Mouse (Mus musculus): Measurements from ENCODE around the gene Krtap11-1. TPM values are rescaled to one million over a fixed set of nuclear protein-coding genes. Genes with fewer than 3 reads are reported as not detected.

Gene Krtap11-1
- polyA plus RNA-seq, 1 experiment, result not detected

DNA sequence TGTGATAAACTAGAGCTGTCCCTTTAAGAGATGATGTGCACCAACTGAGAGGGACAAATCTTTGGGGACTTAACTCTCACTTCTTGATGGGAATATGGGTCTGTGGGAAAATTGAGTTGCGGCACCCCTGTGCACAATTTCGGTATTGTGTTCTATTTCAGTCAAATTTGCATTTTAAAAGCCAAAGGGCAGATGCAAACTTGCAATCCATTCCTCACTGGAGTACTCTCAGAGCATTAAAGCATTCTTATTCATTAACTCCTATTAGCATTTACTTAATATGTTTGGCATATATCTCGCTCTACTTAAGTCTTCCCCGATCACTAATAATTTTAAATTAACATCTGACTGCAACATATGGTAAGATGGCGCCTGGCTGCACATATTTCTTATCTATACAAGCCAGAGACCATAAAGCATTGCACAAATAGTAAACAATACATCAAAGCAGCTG lies 32.9 kb downstream of the Krtap11-1 start:
- no peaks in the 10 kb centered on the region for H3K4me1 ChIP-seq (ENCODE audit: control insufficient read depth, insufficient read depth, insufficient read length)
- no peaks in the 10 kb centered on the region for H3K27me3 ChIP-seq (ENCODE audit: control insufficient read depth, insufficient read depth, low read length)
- no peaks in the 10 kb centered on the region for H3K36me3 ChIP-seq (ENCODE audit: control insufficient read depth, insufficient read depth, low read length)
- H3K4me3 ChIP-seq (ENCODE audit: extremely low read depth, insufficient read depth, insufficient read length), result no peak overlapping the region
- TF ChIP-seq POLR2A (IDR thresholded peaks at IDR 0.05; ENCODE audit: low read depth, low read length), result no peak
- no peak for TF ChIP-seq CTCF (IDR thresholded peaks at IDR 0.05; ENCODE audit: extremely low read depth, insufficient read depth, insufficient read length, insufficient replicate concordance)
- DNase-seq (ENCODE audit: low read depth in 1 of 2, low spot score in 2 of 2), result no peak
- no peak overlapping the region for H3K27ac ChIP-seq (ENCODE audit: insufficient read depth, low read length)
- 90% methylated on average over 5 of the region's 5 CpGs for WGBS

DNA sequence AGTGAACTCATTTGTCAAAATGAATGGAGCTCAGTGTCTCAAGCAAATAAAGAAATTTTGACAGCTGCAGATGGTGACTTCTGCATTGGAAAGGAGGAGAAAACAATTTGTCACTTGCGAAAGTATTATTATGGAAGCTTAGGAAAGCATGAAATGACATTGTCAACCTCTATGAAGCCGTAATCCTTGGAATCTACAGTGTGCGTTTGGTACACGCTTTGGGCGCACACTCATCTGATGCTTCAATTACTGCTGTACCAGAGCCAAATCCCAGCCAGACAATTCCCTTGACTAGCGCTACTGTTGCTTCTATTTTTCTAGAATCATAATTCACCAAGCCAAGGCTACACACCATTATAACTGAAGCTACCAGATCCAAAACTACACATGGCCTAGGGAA lies 33.6 kb downstream of the Krtap11-1 start:
- Histone ChIP-seq H3K27ac (ENCODE audit: insufficient read depth, low read length) (no peak overlapping the region), H3K4me3 (ENCODE audit: extremely low read depth, insufficient read depth, insufficient read length) (no peak overlapping the region), H3K27me3 (ENCODE audit: control insufficient read depth, insufficient read depth, low read length) (no peaks in the 10 kb centered on the region), H3K4me1 (ENCODE audit: control insufficient read depth, insufficient read depth, insufficient read length) (no peaks in the 10 kb centered on the region), H3K36me3 (ENCODE audit: control insufficient read depth, insufficient read depth, low read length) (no peaks in the 10 kb centered on the region)
- DNase-seq (ENCODE audit: low read depth in 1 of 2, low spot score in 2 of 2), result no peak
- WGBS, result 94% methylated on average over 6 of the region's 6 CpGs
- TF ChIP-seq POLR2A (IDR thresholded peaks at IDR 0.05; ENCODE audit: low read depth, low read length) (no peak), CTCF (IDR thresholded peaks at IDR 0.05; ENCODE audit: extremely low read depth, insufficient read depth, insufficient read length, insufficient replicate concordance) (no peak)

DNA sequence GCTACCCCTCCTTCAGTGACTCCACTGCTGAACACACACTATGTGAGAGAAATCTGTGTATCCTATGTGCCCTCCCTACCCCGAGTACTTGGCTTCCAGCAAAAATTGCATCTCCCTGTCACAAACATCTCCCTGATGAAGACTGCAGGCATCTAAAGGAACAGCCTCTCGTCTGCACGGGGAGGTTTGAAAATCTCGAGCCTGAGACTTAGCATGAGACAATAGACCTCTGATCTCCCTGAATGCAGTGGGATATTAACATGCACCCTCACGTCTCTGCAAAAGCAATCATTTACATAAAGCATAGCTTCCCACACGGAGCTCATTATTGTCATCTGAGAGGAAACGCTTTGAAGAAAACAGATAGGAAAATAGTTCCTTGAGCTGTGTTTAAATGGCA lies 40.4 kb downstream of the Krtap11-1 start:
- no peak for TF ChIP-seq POLR2A (IDR thresholded peaks at IDR 0.05; ENCODE audit: low read depth, low read length)
- no peak for TF ChIP-seq CTCF (IDR thresholded peaks at IDR 0.05; ENCODE audit: extremely low read depth, insufficient read depth, insufficient read length, insufficient replicate concordance)
- no peak overlapping the region for H3K27ac ChIP-seq (ENCODE audit: insufficient read depth, low read length)
- 65% methylated on average over 7 of the region's 7 CpGs for WGBS

DNA sequence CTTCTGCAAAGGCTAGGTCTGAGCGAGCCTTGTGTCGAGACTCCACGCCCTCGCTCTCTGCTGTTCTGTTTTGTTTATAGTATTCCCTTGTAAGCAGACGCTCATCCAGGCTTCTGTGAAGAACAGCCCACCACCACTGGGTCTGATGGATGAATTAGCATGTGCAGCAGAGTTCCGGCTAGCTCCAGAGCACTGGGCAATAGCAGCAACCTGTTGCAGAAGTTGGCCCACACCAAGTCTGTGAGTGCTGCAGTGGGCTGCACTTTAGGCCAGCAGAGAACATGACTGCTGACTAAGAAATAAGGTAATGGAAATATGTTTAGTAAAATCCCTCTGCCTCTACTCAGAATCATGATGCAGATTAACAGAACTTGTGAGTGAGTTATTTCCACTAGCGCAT lies 41.1 kb downstream of the Krtap11-1 start:
- Histone ChIP-seq H3K4me3 (ENCODE audit: extremely low read depth, insufficient read depth, insufficient read length) (no peak overlapping the region), H3K4me1 (ENCODE audit: control insufficient read depth, insufficient read depth, insufficient read length) (no peaks in the 10 kb centered on the region), H3K27me3 (ENCODE audit: control insufficient read depth, insufficient read depth, low read length) (no peaks in the 10 kb centered on the region), H3K27ac (ENCODE audit: insufficient read depth, low read length) (no peak overlapping the region), H3K36me3 (ENCODE audit: control insufficient read depth, insufficient read depth, low read length) (no peaks in the 10 kb centered on the region)
- 77% methylated on average over 7 of the region's 7 CpGs for WGBS
- TF ChIP-seq CTCF (IDR thresholded peaks at IDR 0.05; ENCODE audit: extremely low read depth, insufficient read depth, insufficient read length, insufficient replicate concordance), result no peak
- TF ChIP-seq POLR2A (IDR thresholded peaks at IDR 0.05; ENCODE audit: low read depth, low read length), result no peak
- DNase-seq (ENCODE audit: low read depth in 1 of 2, low spot score in 2 of 2), result no peak

More for the DNA sequence above, 40.4 kb downstream of the Krtap11-1 start:
- Histone ChIP-seq H3K27me3 (ENCODE audit: control insufficient read depth, insufficient read depth, low read length) (no peaks in the 10 kb centered on the region), H3K4me1 (ENCODE audit: control insufficient read depth, insufficient read depth, insufficient read length) (no peaks in the 10 kb centered on the region), H3K4me3 (ENCODE audit: extremely low read depth, insufficient read depth, insufficient read length) (no peak overlapping the region), H3K36me3 (ENCODE audit: control insufficient read depth, insufficient read depth, low read length) (no peaks in the 10 kb centered on the region)
- no peak for DNase-seq (ENCODE audit: low read depth in 1 of 2, low spot score in 2 of 2)

DNA sequence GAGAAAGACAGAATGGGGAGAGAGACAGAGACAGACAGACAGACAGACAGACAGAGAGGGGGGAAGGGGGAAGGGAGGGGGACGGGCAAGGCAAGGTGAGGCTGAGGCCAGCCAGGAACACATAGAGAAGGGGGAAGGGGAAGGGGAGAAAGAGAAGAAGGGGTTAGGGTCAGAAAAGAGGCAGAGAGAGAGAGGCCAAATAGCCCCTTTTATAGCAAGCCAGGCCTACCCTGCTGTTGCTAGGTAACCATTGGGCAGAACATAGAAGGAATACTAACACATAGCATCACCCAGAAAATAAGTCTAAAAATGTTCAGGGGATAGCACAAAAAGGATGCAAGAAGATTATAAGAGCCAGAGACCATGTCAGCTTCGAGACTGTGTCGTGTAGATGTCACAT lies 42.6 kb downstream of the Krtap11-1 start:
- H3K4me1 ChIP-seq (ENCODE audit: control insufficient read depth, insufficient read depth, insufficient read length), result no peaks in the 10 kb centered on the region
- H3K4me3 ChIP-seq (ENCODE audit: extremely low read depth, insufficient read depth, insufficient read length), result no peak overlapping the region
- no peaks in the 10 kb centered on the region for H3K27me3 ChIP-seq (ENCODE audit: control insufficient read depth, insufficient read depth, low read length)
- DNase-seq (ENCODE audit: low read depth in 1 of 2, low spot score in 2 of 2), result no peak
- H3K27ac ChIP-seq (ENCODE audit: insufficient read depth, low read length), result no peak overlapping the region
- no peak for TF ChIP-seq CTCF (IDR thresholded peaks at IDR 0.05; ENCODE audit: extremely low read depth, insufficient read depth, insufficient read length, insufficient replicate concordance)
- TF ChIP-seq POLR2A (IDR thresholded peaks at IDR 0.05; ENCODE audit: low read depth, low read length), result no peak
- 76% methylated on average over 3 of the region's 3 CpGs for WGBS
- no peaks in the 10 kb centered on the region for H3K36me3 ChIP-seq (ENCODE audit: control insufficient read depth, insufficient read depth, low read length)

DNA sequence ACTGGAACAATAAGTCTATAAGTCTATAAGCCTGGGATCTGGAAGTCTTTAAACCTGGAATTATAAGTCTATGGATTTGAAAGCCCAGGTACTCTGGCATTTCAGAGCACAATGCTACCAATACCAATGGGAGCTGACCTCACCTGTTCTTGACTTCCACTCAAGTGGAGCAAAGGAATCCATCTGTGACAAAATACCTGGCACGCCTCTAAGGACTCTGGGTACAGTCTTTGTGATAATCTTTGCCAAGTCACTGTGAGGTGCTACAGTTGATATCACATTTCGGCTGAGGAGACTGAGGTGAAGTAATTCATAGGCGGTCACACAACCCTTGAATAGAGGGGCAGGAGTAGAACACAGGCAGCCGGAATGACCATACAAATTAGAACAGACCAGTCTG lies 50.0 kb downstream of the Krtap11-1 start:
- Histone ChIP-seq H3K27ac (ENCODE audit: insufficient read depth, low read length) (no peak overlapping the region), H3K36me3 (ENCODE audit: control insufficient read depth, insufficient read depth, low read length) (no peaks in the 10 kb centered on the region), H3K4me1 (ENCODE audit: control insufficient read depth, insufficient read depth, insufficient read length) (no peaks in the 10 kb centered on the region), H3K27me3 (ENCODE audit: control insufficient read depth, insufficient read depth, low read length) (no peaks in the 10 kb centered on the region), H3K4me3 (ENCODE audit: extremely low read depth, insufficient read depth, insufficient read length) (no peak overlapping the region)
- DNase-seq (ENCODE audit: low read depth in 1 of 2, low spot score in 2 of 2), result no peak
- WGBS, result 89% methylated on average over 4 of the region's 4 CpGs
- TF ChIP-seq CTCF (IDR thresholded peaks at IDR 0.05; ENCODE audit: extremely low read depth, insufficient read depth, insufficient read length, insufficient replicate concordance) (no peak), POLR2A (IDR thresholded peaks at IDR 0.05; ENCODE audit: low read depth, low read length) (no peak)

DNA sequence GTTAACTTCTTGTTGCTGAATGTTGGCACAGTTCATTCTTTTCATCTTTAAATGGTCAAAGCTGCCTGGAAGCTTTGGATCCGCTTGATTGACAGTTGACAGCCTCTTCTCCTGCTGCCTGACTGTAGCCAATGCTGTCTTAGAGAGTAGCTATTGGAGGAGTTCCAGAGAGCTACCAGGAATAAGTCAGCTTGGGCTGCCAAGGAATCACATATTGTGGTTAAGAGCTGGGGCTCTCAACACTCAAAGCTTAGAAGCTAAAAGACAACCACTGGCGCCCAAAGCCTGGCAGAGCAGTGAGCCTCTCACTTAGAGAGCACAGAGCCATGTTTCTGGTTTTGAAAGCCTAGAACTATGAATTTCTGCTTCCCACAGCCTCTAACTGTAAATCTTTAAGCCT lies 50.4 kb downstream of the Krtap11-1 start:
- WGBS, result 88% methylated on average over 2 of the region's 2 CpGs
- Histone ChIP-seq H3K4me1 (ENCODE audit: control insufficient read depth, insufficient read depth, insufficient read length) (no peaks in the 10 kb centered on the region), H3K36me3 (ENCODE audit: control insufficient read depth, insufficient read depth, low read length) (no peaks in the 10 kb centered on the region), H3K27me3 (ENCODE audit: control insufficient read depth, insufficient read depth, low read length) (no peaks in the 10 kb centered on the region), H3K27ac (ENCODE audit: insufficient read depth, low read length) (no peak overlapping the region), H3K4me3 (ENCODE audit: extremely low read depth, insufficient read depth, insufficient read length) (no peak overlapping the region)
- TF ChIP-seq CTCF (IDR thresholded peaks at IDR 0.05; ENCODE audit: extremely low read depth, insufficient read depth, insufficient read length, insufficient replicate concordance) (no peak), POLR2A (IDR thresholded peaks at IDR 0.05; ENCODE audit: low read depth, low read length) (no peak)
- no peak for DNase-seq (ENCODE audit: low read depth in 1 of 2, low spot score in 2 of 2)

Other genes starting within 250 kb of the Krtap11-1 start
- gene Krtap21-1, start 167.3 kb downstream of the Krtap11-1 start, polyA plus RNA-seq (2012; rRNA removed), result not detected in 2 replicates
- gene Krtap6-2, start 151.1 kb downstream of the Krtap11-1 start, polyA plus RNA-seq (2012; rRNA removed), result not detected in 2 replicates
- not detected in 2 replicates for gene Krtap8-1, start 83.2 kb downstream of the Krtap11-1 start, polyA plus RNA-seq (2012; rRNA removed)
- gene Krtap7-1, start 62.9 kb downstream of the Krtap11-1 start, polyA plus RNA-seq (2012; rRNA removed), result not detected in 2 replicates